Mouse (Mus musculus): ENCODE measurements around the gene Kank2. TPM values are rescaled to one million over a fixed set of nuclear protein-coding genes. Genes with fewer than 3 reads are reported as not detected.
"Not testable (repeated sequence)": the region's sequence is repeated elsewhere in the genome, so short reads cannot be mapped to it uniquely, and the experiment has no call there.

Gene Kank2
- polyA plus RNA-seq, 1 experiment from 2014 or later = 26.3 TPM

DNA sequence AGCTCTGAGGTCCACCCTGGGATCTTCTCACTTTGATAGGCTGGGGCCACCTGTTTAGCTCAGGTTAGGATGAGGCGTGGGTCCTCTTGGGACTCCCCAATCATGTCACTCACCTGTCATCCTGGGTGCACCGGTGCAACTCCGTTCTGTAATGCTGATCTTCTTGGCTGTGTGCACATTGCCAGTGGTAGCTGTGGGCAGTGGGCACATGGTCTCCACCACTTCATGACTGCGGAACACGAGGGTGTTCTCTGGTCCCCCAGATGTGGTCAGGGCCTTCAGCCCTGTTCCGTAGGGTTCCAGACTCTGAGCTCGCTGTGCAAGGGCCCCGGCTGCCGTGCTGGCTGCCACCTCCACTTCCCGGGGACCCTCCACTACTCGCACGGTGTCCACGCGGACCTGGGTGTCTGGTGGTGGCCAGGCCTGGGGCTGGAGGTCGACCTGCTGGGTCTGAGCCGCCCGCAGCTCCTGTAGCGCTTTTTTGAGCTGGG is 4.2 kb downstream of the Kank2 start:
- Histone ChIP-seq H3K9ac (ENCODE audit: low read length) (no peak overlapping the region), H3K27ac (ENCODE audit: low read length) (no peak overlapping the region), H3K36me3 (ENCODE audit: control insufficient read depth, insufficient read depth, low read length) (peaks cover 46% of the 10 kb centered on the region), H3K4me2 (ENCODE audit: low read depth, low read length) (no peak overlapping the region), H3K4me3 (ENCODE audit: low read length) (no peak overlapping the region), H3K4me1 (replicated peaks; ENCODE audit: control insufficient read depth, insufficient read depth, low read length) (peaks cover 61% of the 10 kb centered on the region), H3K9me3 (ENCODE audit: control insufficient read depth, low read length) (no peaks in the 10 kb centered on the region), H3K27me3 (ENCODE audit: control insufficient read depth, insufficient read depth, low read depth, low read length) (no peaks in the 10 kb centered on the region)
- ATAC-seq (ENCODE audit: low read depth) = no peak
- WGBS = 94% methylated on average over 18 of the region's 18 CpGs

DNA sequence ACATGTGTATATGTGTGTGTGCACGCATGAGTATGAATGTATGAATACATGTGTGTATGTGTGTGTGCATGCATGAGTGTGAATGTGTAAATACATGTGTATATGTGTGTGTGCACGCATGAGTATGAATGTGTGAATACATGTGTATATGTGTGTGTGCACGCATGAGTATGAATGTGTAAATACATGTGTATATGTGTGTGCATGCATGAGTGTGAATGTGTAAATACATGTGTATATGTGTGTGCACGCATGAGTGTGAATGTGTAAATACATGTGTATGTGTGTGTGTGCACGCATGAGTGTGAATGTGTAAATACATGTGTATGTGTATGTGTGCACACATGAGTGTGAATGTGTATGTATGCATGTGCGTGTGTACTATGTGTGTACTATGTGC is 5.0 kb downstream of the Kank2 start:
- not testable (repeated sequence) for H3K4me2 ChIP-seq (ENCODE audit: low read depth, low read length); H3K9ac ChIP-seq (ENCODE audit: low read length); H3K4me3 ChIP-seq (ENCODE audit: low read length); H3K9me3 ChIP-seq (ENCODE audit: control insufficient read depth, low read length); H3K27ac ChIP-seq (ENCODE audit: low read length); H3K27me3 ChIP-seq (ENCODE audit: control insufficient read depth, insufficient read depth, low read depth, low read length); ATAC-seq (ENCODE audit: low read depth)
- WGBS = 94% methylated on average over 6 of the region's 6 CpGs
- Histone ChIP-seq H3K36me3 (ENCODE audit: control insufficient read depth, insufficient read depth, low read length) (peaks cover 49% of the 10 kb centered on the region), H3K4me1 (replicated peaks; ENCODE audit: control insufficient read depth, insufficient read depth, low read length) (peaks cover 54% of the 10 kb centered on the region)

DNA sequence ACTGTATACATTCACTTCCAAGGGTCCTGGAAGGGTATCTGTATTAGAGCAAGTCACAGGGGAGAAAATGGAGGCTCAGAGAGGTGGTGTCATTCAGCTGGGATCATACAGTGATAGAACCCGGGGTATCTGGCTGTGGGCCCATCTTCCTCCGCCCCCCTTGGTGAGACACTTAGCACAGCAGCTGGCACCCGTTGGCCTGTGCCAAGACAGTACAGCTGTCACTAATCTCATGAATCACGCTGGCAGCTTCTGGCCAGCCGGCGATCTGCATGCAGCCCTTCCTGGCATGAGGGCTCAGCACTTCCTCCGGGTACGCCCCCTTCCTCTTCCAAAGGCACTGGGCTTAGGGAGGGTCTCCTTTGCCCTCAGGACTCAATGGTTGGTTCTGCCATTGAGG is 5.9 kb downstream of the Kank2 start:
- Histone ChIP-seq H3K4me2 (ENCODE audit: low read depth, low read length) (peak overlapping the region; percentile 45), H3K27ac (ENCODE audit: low read length) (peak overlapping the region; percentile 86), H3K4me1 (replicated peaks; ENCODE audit: control insufficient read depth, insufficient read depth, low read length) (peaks cover 59% of the 10 kb centered on the region), H3K4me3 (ENCODE audit: low read length) (peak overlapping the region; percentile 13), H3K27me3 (ENCODE audit: control insufficient read depth, insufficient read depth, low read depth, low read length) (no peaks in the 10 kb centered on the region), H3K9me3 (ENCODE audit: control insufficient read depth, low read length) (no peaks in the 10 kb centered on the region), H3K36me3 (ENCODE audit: control insufficient read depth, insufficient read depth, low read length) (peaks cover 53% of the 10 kb centered on the region), H3K9ac (ENCODE audit: low read length) (0 out of 2 replicates have a peak overlapping the region, but pooled peaks have one; percentile 29)
- whole genome bisulfite sequencing = 26% methylated on average over 8 of the region's 8 CpGs
- peak; percentile 31 for ATAC-seq (ENCODE audit: low read depth)

DNA sequence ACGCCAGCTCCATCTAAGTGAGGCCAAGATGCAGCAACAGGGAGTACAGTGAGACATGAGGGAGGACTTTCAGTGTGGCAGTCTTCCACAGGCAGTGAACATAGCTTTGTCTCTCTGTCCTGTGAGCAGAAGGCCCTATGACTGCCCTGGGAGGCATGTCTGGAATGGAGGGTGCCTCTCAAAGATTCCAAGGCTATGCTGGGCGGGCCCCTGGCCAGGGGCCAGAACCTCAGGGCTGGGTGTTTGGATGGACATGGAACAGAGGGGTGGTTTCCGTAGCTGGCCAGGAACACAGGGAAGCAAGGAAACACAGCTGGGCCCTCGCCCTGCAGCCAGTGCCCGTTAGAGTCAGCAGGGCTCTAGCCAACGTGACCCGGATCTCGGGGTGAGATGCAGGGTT is 6.7 kb downstream of the Kank2 start:
- Histone ChIP-seq H3K9me3 (ENCODE audit: control insufficient read depth, low read length) (no peaks in the 10 kb centered on the region), H3K4me3 (ENCODE audit: low read length) (peak overlapping the region; percentile 13), H3K4me1 (replicated peaks; ENCODE audit: control insufficient read depth, insufficient read depth, low read length) (peaks cover 61% of the 10 kb centered on the region), H3K36me3 (ENCODE audit: control insufficient read depth, insufficient read depth, low read length) (peaks cover 56% of the 10 kb centered on the region), H3K27me3 (ENCODE audit: control insufficient read depth, insufficient read depth, low read depth, low read length) (no peaks in the 10 kb centered on the region), H3K4me2 (ENCODE audit: low read depth, low read length) (peak overlapping the region; percentile 45), H3K9ac (ENCODE audit: low read length) (peak overlapping the region; percentile 49; the same call in 1 of the 2 replicates), H3K27ac (ENCODE audit: low read length) (peak overlapping the region; percentile 86)
- WGBS = 28% methylated on average over 8 of the region's 8 CpGs
- peak; percentile 85 for ATAC-seq (ENCODE audit: low read depth)

- Histone ChIP-seq H3K27ac (ENCODE audit: low read length) (peak overlapping the region; percentile 25; the same call in 1 of the 2 replicates), H3K4me3 (ENCODE audit: low read length) (no peak overlapping the region), H3K9ac (ENCODE audit: low read length) (peak overlapping the region; percentile 27), H3K27me3 (ENCODE audit: control insufficient read depth, insufficient read depth, low read depth, low read length) (no peaks in the 10 kb centered on the region), H3K9me3 (ENCODE audit: control insufficient read depth, low read length) (no peaks in the 10 kb centered on the region), H3K36me3 (ENCODE audit: control insufficient read depth, insufficient read depth, low read length) (peaks cover 47% of the 10 kb centered on the region), H3K4me2 (ENCODE audit: low read depth, low read length) (no peak overlapping the region), H3K4me1 (replicated peaks; ENCODE audit: control insufficient read depth, insufficient read depth, low read length) (peaks cover 59% of the 10 kb centered on the region)
- WGBS = 64% methylated on average over 9 of the region's 9 CpGs
- no peak for ATAC-seq (ENCODE audit: low read depth)
These were observed 10.3 kb downstream of the Kank2 start for GRCm38 (mm10) chr9:21788234-21788633.

DNA sequence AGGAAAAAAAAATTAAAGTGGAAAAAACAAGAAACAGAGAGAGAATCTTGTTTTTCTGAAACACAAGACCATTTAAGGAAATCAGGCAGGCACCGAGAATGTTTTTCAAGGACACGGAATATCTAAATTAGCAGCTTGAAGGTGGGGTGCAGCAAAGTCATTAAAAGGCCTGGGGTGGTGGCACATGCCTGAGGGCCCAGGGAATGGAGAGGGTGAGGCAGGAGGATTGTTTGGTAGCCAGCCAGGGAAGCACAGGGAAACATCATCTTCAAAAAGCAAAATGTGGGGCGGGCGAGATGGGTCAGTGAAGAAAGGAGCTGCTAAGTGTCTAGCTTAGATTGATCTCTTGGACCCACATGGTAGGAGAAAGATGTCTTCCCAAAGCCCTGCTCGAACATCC is 10.9 kb downstream of the Kank2 start:
- 81% methylated on average over 5 of the region's 5 CpGs for WGBS
- Histone ChIP-seq H3K4me1 (replicated peaks; ENCODE audit: control insufficient read depth, insufficient read depth, low read length) (peaks cover 56% of the 10 kb centered on the region), H3K27me3 (ENCODE audit: control insufficient read depth, insufficient read depth, low read depth, low read length) (no peaks in the 10 kb centered on the region), H3K9me3 (ENCODE audit: control insufficient read depth, low read length) (no peaks in the 10 kb centered on the region), H3K36me3 (ENCODE audit: control insufficient read depth, insufficient read depth, low read length) (peaks cover 46% of the 10 kb centered on the region), H3K27ac (ENCODE audit: low read length) (peak overlapping the region; percentile 57), H3K4me2 (ENCODE audit: low read depth, low read length) (no peak overlapping the region), H3K9ac (ENCODE audit: low read length) (peak overlapping the region; percentile 27), H3K4me3 (ENCODE audit: low read length) (no peak overlapping the region)
- no peak for ATAC-seq (ENCODE audit: low read depth)

DNA sequence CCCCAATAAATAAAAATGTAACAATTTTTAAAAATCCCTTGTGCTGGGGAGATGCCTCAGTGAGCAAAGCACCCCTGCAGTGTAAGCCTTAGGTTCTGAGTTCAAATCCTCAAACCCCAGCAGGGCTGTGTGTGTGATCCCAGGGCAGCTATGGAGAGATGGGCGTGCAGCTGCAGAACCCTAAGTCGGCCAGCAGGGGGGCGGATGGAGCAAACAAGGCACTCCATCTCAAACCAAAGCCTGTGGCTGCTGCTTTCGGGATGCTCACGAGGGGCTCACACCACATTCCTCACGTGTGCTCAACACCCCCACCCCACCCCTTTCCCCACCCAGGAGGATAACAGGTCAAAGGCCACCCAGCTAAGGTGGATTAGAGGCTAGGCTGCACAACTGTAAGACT is 11.6 kb downstream of the Kank2 start:
- ATAC-seq (ENCODE audit: low read depth) = no peak; the same call in 1 of the 2 replicates
- no peak overlapping the region for H3K4me2 ChIP-seq (ENCODE audit: low read depth, low read length)
- H3K4me1 ChIP-seq (replicated peaks; ENCODE audit: control insufficient read depth, insufficient read depth, low read length) = peaks cover 48% of the 10 kb centered on the region
- WGBS = 15% methylated on average over 6 of the region's 6 CpGs
- peaks cover 50% of the 10 kb centered on the region for H3K36me3 ChIP-seq (ENCODE audit: control insufficient read depth, insufficient read depth, low read length)
- no peak overlapping the region for H3K4me3 ChIP-seq (ENCODE audit: low read length)
- H3K9ac ChIP-seq (ENCODE audit: low read length) = no peak overlapping the region
- H3K27ac ChIP-seq (ENCODE audit: low read length) = peak overlapping the region; percentile 57
- no peaks in the 10 kb centered on the region for H3K9me3 ChIP-seq (ENCODE audit: control insufficient read depth, low read length)
- H3K27me3 ChIP-seq (ENCODE audit: control insufficient read depth, insufficient read depth, low read depth, low read length) = no peaks in the 10 kb centered on the region

- H3K9ac ChIP-seq (ENCODE audit: low read length); H3K4me2 ChIP-seq (ENCODE audit: low read depth, low read length); H3K27me3 ChIP-seq (ENCODE audit: control insufficient read depth, insufficient read depth, low read depth, low read length); H3K9me3 ChIP-seq (ENCODE audit: control insufficient read depth, low read length); H3K4me3 ChIP-seq (ENCODE audit: low read length); ATAC-seq (ENCODE audit: low read depth): not testable (repeated sequence)
- H3K4me1 ChIP-seq (replicated peaks; ENCODE audit: control insufficient read depth, insufficient read depth, low read length) = peaks cover 42% of the 10 kb centered on the region
- peak overlapping the region; percentile 98 for H3K27ac ChIP-seq (ENCODE audit: low read length)
- WGBS = 86% methylated on average over 1 of the region's 2 CpGs
- peaks cover 50% of the 10 kb centered on the region for H3K36me3 ChIP-seq (ENCODE audit: control insufficient read depth, insufficient read depth, low read length)
These were observed 12.2 kb downstream of the Kank2 start for GRCm38 (mm10) chr9:21786309-21786708.

DNA sequence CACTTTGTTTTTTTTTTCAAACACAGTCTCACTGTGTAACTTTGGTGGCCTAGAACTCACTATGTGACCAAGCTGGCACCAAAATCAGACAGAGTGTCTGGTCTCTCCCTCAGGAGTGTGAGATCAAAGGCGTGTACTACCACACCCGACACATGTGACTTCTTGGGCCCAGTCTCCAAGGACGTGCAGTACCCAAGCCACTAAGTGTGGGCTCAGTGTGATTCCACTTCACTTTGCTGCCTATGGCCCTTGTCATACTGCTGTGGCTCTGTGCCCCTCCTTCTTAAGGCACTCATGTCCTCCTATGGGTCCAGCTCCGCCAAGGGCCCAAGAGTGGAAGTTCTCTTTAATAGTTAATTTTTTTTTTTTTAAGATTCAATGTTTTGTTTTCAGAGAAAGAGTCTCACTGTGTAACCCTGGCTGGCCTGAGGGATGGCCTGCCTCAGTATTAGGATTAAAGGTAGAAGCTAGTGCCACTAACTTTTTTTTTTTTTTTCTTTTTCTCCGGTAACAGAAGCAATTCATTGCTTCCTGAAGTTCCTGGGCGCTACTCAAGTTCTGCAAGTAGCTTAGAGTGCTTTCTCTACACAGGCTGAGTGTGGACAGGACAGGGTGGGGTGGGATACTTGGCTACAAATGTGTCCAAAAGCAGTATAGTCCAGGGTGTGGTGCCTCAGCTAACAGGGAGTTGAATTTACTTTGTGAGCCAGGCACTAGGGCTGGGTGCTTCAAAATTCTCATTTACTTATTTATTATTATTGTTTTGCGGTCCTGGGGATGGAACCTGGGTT is 13.8 kb downstream of the Kank2 start:
- H3K9me3 ChIP-seq (ENCODE audit: control insufficient read depth, low read length) = no peaks in the 10 kb centered on the region
- peaks cover 32% of the 10 kb centered on the region for H3K4me1 ChIP-seq (replicated peaks; ENCODE audit: control insufficient read depth, insufficient read depth, low read length)
- peak overlapping the region; percentile 98 for H3K27ac ChIP-seq (ENCODE audit: low read length)
- ATAC-seq (ENCODE audit: low read depth) = peak; percentile 90
- H3K27me3 ChIP-seq (ENCODE audit: control insufficient read depth, insufficient read depth, low read depth, low read length) = no peaks in the 10 kb centered on the region
- H3K36me3 ChIP-seq (ENCODE audit: control insufficient read depth, insufficient read depth, low read length) = peaks cover 51% of the 10 kb centered on the region
- 65% methylated on average over 7 of the region's 7 CpGs for WGBS
- no peak overlapping the region for H3K4me3 ChIP-seq (ENCODE audit: low read length)
- H3K9ac ChIP-seq (ENCODE audit: low read length) = no peak overlapping the region
- no peak overlapping the region for H3K4me2 ChIP-seq (ENCODE audit: low read depth, low read length)

Measured in lung, embryonic 16.5 days (tissue).